Mouse (Mus musculus) stomach, embryonic 16.5 days (tissue): ENCODE measurements at regions not wholly inside any gene's neighbourhood (a gene's known extent, or its start where the extent isn't known, plus 50 kb on each side); places are given as distances from the start of the nearest gene placed in this dataset.

Experiments used
- ATAC-seq: fragments of 200-750 bp; cut with Nextera tagmentation; 2 replicates; pipeline ENCODE4 v1.8.0; 2017; ENCODE audit warnings: moderate number of reproducible peaks, moderate TSS enrichment; ENCODE audit not compliant: insufficient read depth, low FRiP score
- H3K27ac ChIP-seq: fragments of 300-500 bp; sonication (generic); 2 replicates; pipeline ENCODE4 v1.5.1; 2014; ENCODE audit warnings: low read length
- H3K27me3 ChIP-seq: fragments of 300-500 bp; sonication (generic); 2 replicates; pipeline ENCODE4 v1.6.1; 2014; ENCODE audit warnings: low read length, control low read depth, mixed read lengths; ENCODE audit not compliant: control insufficient read depth, insufficient read depth
- H3K36me3 ChIP-seq: fragments of 300-500 bp; sonication (generic); 2 replicates; pipeline ENCODE4 v1.6.1; 2014; ENCODE audit warnings: low read length; ENCODE audit not compliant: control insufficient read depth, insufficient read depth
- H3K4me1 ChIP-seq: fragments of 300-500 bp; sonication (generic); 2 replicates; pipeline ENCODE4 v1.6.1; 2014; ENCODE audit warnings: low read length, control low read depth, mixed read lengths; ENCODE audit not compliant: control insufficient read depth, insufficient read depth
- H3K4me2 ChIP-seq: fragments of 300-500 bp; sonication (generic); 2 replicates; pipeline ENCODE4 v1.6.1; 2014; ENCODE audit warnings: low read depth, low read length, mixed read lengths
- H3K4me3 ChIP-seq: fragments of 300-500 bp; sonication (generic); replicated peaks from 2 replicates; pipeline ENCODE4 v1.5.1; 2014; ENCODE audit warnings: mild to moderate bottlenecking, low read length
- H3K9ac ChIP-seq: fragments of 300-500 bp; sonication (generic); 2 replicates; pipeline ENCODE4 v1.6.1; 2014; ENCODE audit warnings: low read length
- H3K9me3 ChIP-seq: fragments of 300-500 bp; sonication (generic); replicated peaks from 2 replicates; pipeline ENCODE4 v1.6.1; 2016; ENCODE audit warnings: low read length, control low read depth; ENCODE audit not compliant: control insufficient read depth
- WGBS: fragments of 180-500 bp; shearing (Covaris S2); extraction: QIAGEN DNeasy Blood & Tissue Kit; methylation state at CpG from one replicate; pipeline ENCODE4 v1.1.7; 2014; 5-methylcytosine and 5-hydroxymethylcytosine counted together

GRCm38 (mm10) chr17:64916657-64917056 lies 80.8 kb upstream of the 4930583I09Rik start:
- Histone ChIP-seq H3K27ac (no peak overlapping the region), H3K4me2 (no peak overlapping the region), H3K36me3 (no peaks in the 10 kb centered on the region), H3K4me3 (no peak overlapping the region), H3K27me3 (no peaks in the 10 kb centered on the region; the same call in 1 of the 2 replicates), H3K4me1 (peaks cover 10% of the 10 kb centered on the region; the same call in 1 of the 2 replicates), H3K9me3 (no peaks in the 10 kb centered on the region), H3K9ac (no peak overlapping the region)
- 64% methylated on average over 6 of the region's 6 CpGs for WGBS
- no peak for ATAC-seq

- Histone ChIP-seq H3K9ac (no peak overlapping the region), H3K4me1 (peaks cover 10% of the 10 kb centered on the region; the same call in 1 of the 2 replicates), H3K27ac (no peak overlapping the region), H3K9me3 (no peaks in the 10 kb centered on the region), H3K36me3 (no peaks in the 10 kb centered on the region), H3K4me2 (no peak overlapping the region), H3K4me3 (no peak overlapping the region), H3K27me3 (no peaks in the 10 kb centered on the region; the same call in 1 of the 2 replicates)
- ATAC-seq, result no peak
- 42% methylated on average over 3 of the region's 3 CpGs for WGBS
Measured at GRCm38 (mm10) chr17:64915708-64916107, 79.8 kb upstream of the 4930583I09Rik start.

- Histone ChIP-seq H3K27ac (no peak overlapping the region), H3K4me3 (no peak overlapping the region), H3K9ac (no peak overlapping the region), H3K36me3 (no peaks in the 10 kb centered on the region), H3K27me3 (no peaks in the 10 kb centered on the region; the same call in 1 of the 2 replicates), H3K4me1 (peaks cover 10% of the 10 kb centered on the region; the same call in 1 of the 2 replicates), H3K4me2 (no peak overlapping the region), H3K9me3 (no peaks in the 10 kb centered on the region)
- WGBS, result 47% methylated on average over 4 of the region's 4 CpGs
- ATAC-seq, result no peak
Measured at GRCm38 (mm10) chr17:64915025-64915424, 79.2 kb upstream of the 4930583I09Rik start.

GRCm38 (mm10) chr17:64914302-64914701 lies 78.4 kb upstream of the 4930583I09Rik start:
- no peak for ATAC-seq
- H3K36me3 ChIP-seq, result no peaks in the 10 kb centered on the region
- no peak overlapping the region for H3K27ac ChIP-seq
- no peaks in the 10 kb centered on the region for H3K9me3 ChIP-seq
- no peak overlapping the region for H3K9ac ChIP-seq
- 24% methylated on average over 8 of the region's 8 CpGs for WGBS
- no peaks in the 10 kb centered on the region; the same call in 1 of the 2 replicates for H3K27me3 ChIP-seq
- no peak overlapping the region for H3K4me3 ChIP-seq
- peaks cover 10% of the 10 kb centered on the region; the same call in 1 of the 2 replicates for H3K4me1 ChIP-seq
- no peak overlapping the region for H3K4me2 ChIP-seq

- no peaks in the 10 kb centered on the region for H3K36me3 ChIP-seq
- no peak overlapping the region for H3K27ac ChIP-seq
- ATAC-seq, result no peak
- no peak overlapping the region for H3K4me2 ChIP-seq
- H3K4me3 ChIP-seq, result no peak overlapping the region
- H3K9ac ChIP-seq, result no peak overlapping the region
- H3K4me1 ChIP-seq, result no peaks in the 10 kb centered on the region
- WGBS, result 77% methylated on average over 1 of the region's 1 CpGs
- H3K27me3 ChIP-seq, result no peaks in the 10 kb centered on the region; the same call in 1 of the 2 replicates
- peaks cover 4% of the 10 kb centered on the region for H3K9me3 ChIP-seq
Measured at GRCm38 (mm10) chr17:64908671-64909070, 72.8 kb upstream of the 4930583I09Rik start.

GRCm38 (mm10) chr17:64901721-64902623 lies 66.1 kb upstream of the 4930583I09Rik start:
- WGBS, result 48% methylated on average over 17 of the region's 17 CpGs
- Histone ChIP-seq H3K9me3 (no peaks in the 10 kb centered on the region), H3K27me3 (no peaks in the 10 kb centered on the region), H3K4me3 (no peak overlapping the region), H3K36me3 (no peaks in the 10 kb centered on the region), H3K27ac (no peak overlapping the region), H3K4me1 (no peaks in the 10 kb centered on the region), H3K9ac (no peak overlapping the region), H3K4me2 (no peak overlapping the region)
- no peak for ATAC-seq

- no peaks in the 10 kb centered on the region for H3K36me3 ChIP-seq
- no peaks in the 10 kb centered on the region for H3K9me3 ChIP-seq
- ATAC-seq, result no peak
- no peak overlapping the region for H3K27ac ChIP-seq
- no peak overlapping the region for H3K9ac ChIP-seq
- H3K4me2 ChIP-seq, result no peak overlapping the region
- H3K27me3 ChIP-seq, result no peaks in the 10 kb centered on the region
- no peaks in the 10 kb centered on the region for H3K4me1 ChIP-seq
- no peak overlapping the region for H3K4me3 ChIP-seq
- WGBS, result 78% methylated on average over 1 of the region's 1 CpGs
Measured at GRCm38 (mm10) chr17:64897473-64897872, 61.6 kb upstream of the 4930583I09Rik start.

- 95% methylated on average over 10 of the region's 10 CpGs for WGBS
- Histone ChIP-seq H3K9ac (no peak overlapping the region), H3K4me1 (no peaks in the 10 kb centered on the region), H3K9me3 (no peaks in the 10 kb centered on the region), H3K4me3 (no peak overlapping the region), H3K27me3 (no peaks in the 10 kb centered on the region), H3K4me2 (no peak overlapping the region), H3K36me3 (no peaks in the 10 kb centered on the region), H3K27ac (no peak overlapping the region)
- ATAC-seq, result no peak
Measured at GRCm38 (mm10) chr17:64895886-64896285, 60.0 kb upstream of the 4930583I09Rik start.

- Histone ChIP-seq H3K36me3 (no peaks in the 10 kb centered on the region), H3K9ac (no peak overlapping the region), H3K27ac (no peak overlapping the region), H3K4me3 (no peak overlapping the region), H3K27me3 (no peaks in the 10 kb centered on the region), H3K9me3 (no peaks in the 10 kb centered on the region), H3K4me2 (no peak overlapping the region), H3K4me1 (no peaks in the 10 kb centered on the region)
- 80% methylated on average over 10 of the region's 10 CpGs for WGBS
- no peak for ATAC-seq
Measured at GRCm38 (mm10) chr17:64895466-64895865, 59.6 kb upstream of the 4930583I09Rik start.
